Mouse (Mus musculus): ENCODE measurements around the gene Pthlh. TPM values are rescaled to one million over a fixed set of nuclear protein-coding genes. Genes with fewer than 3 reads are reported as not detected.

The Pthlh gene
- total RNA-seq (2023): not detected

GRCm38 (mm10) chr6:147263587-147264565 lies at the start of gene Pthlh:
TSS of gene Pthlh (minus strand) at chr6:147264183.

Other genes starting within 250 kb of the Pthlh start
- gene Rep15, start 231.6 kb downstream of the Pthlh start, total RNA-seq (2023): under 1 TPM in 1 of 2 experiments, not detected in 1; 0.20 TPM
- 10 to 100 TPM; 23.4 to 26.4 TPM for gene Mrps35, start 221.4 kb downstream of the Pthlh start, total RNA-seq (2023)
- gene Mansc4, start 177.2 kb downstream of the Pthlh start, total RNA-seq (2023): not detected
- 1 to 10 TPM; 2.8 to 4.2 TPM for gene Klhl42, start 172.8 kb downstream of the Pthlh start, total RNA-seq (2023)
- 1 to 10 TPM; 6.1 to 8.7 TPM for gene Ccdc91, start 211.6 kb upstream of the Pthlh start, total RNA-seq (2023)